Mouse (Mus musculus): Measurements from ENCODE around the gene Map4k4. TPM values are rescaled to one million over a fixed set of nuclear protein-coding genes. Genes with fewer than 3 reads are reported as not detected.

Gene Map4k4
- polyA plus RNA-seq, 1 experiment, result 147 TPM

DNA sequence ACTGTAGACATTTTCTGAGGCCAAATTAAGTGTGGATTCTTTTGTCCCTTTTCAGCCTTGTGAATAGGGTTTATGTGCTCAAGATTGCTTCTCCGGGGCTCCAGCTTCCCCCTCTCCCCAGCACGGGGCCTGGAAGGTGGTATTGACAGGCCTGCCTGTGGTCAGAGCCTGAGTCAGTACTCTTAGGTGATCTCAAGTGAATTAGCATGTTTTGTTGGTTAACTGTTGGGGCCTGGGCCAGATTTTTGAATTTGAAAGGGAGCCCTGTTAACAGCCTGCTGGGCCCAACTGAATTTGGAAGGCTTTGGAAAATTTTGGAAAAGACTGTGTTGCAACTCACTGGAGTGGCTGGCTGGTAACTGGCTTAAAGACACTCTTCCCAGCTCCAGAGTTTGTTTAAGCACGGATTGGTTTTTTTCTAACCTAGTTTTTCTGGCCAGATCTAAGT is 2.0 kb downstream of the Map4k4 start:
- TF ChIP-seq POLR2AphosphoS2 (IDR thresholded peaks at IDR 0.05; ENCODE audit: insufficient read length, low read depth), result no peak
- no peak for TF ChIP-seq USF1 (IDR thresholded peaks at IDR 0.05; ENCODE audit: low read depth)
- TF ChIP-seq REST (IDR thresholded peaks at IDR 0.05; ENCODE audit: insufficient read depth, insufficient read length), result no peak
- no peak for TF ChIP-seq E2F4 (IDR thresholded peaks at IDR 0.05; ENCODE audit: insufficient read depth)
- no peak for TF ChIP-seq POLR2A (IDR thresholded peaks at IDR 0.05; ENCODE audit: insufficient read length, low read depth)
- TF ChIP-seq MYOD1 (IDR thresholded peaks at IDR 0.05; ENCODE audit: control insufficient read depth in 1 of 3, insufficient read length in 2 of 3, low read depth in 2 of 3), result no peak
- TF ChIP-seq MYOG (IDR thresholded peaks at IDR 0.05; ENCODE audit: control insufficient read depth in 1 of 3, insufficient read depth in 1 of 3, insufficient read length in 2 of 3, low read depth in 2 of 3), result no peak
- no peak for TF ChIP-seq TCF3 (IDR thresholded peaks at IDR 0.05; ENCODE audit: insufficient read length, low read depth)
- no peak for TF ChIP-seq MAX (IDR thresholded peaks at IDR 0.05; ENCODE audit: low read depth)
- no peak for TF ChIP-seq TCF12 (IDR thresholded peaks at IDR 0.05; ENCODE audit: insufficient read depth, poor library complexity, severe bottlenecking)
- Histone ChIP-seq H3K79me2 (ENCODE audit: control insufficient read depth, insufficient read depth) (peaks cover 74% of the 10 kb centered on the region), H3K4me3 (peak overlapping the region; percentile 83), H3K36me3 (ENCODE audit: control insufficient read depth, insufficient read depth) (peaks cover 18% of the 10 kb centered on the region), H3K27me3 (ENCODE audit: control insufficient read depth, insufficient read depth, insufficient read length) (no peaks in the 10 kb centered on the region), H3ac (ENCODE audit: control insufficient read depth, insufficient read length) (peak overlapping the region; percentile 47), H3K4me2 (ENCODE audit: low read depth) (peak overlapping the region; percentile 96)

- TF ChIP-seq MYOG (IDR thresholded peaks at IDR 0.05; ENCODE audit: control insufficient read depth in 1 of 3, insufficient read depth in 1 of 3, insufficient read length in 2 of 3, low read depth in 2 of 3) (no peak), CEBPB (IDR thresholded peaks at IDR 0.05; ENCODE audit: insufficient read depth, poor library complexity, severe bottlenecking) (no peak), MAX (IDR thresholded peaks at IDR 0.05; ENCODE audit: low read depth) (no peak), TCF12 (IDR thresholded peaks at IDR 0.05; ENCODE audit: insufficient read depth, poor library complexity, severe bottlenecking) (no peak), TCF3 (IDR thresholded peaks at IDR 0.05; ENCODE audit: insufficient read length, low read depth) (no peak), USF1 (IDR thresholded peaks at IDR 0.05; ENCODE audit: low read depth) (no peak), POLR2AphosphoS2 (IDR thresholded peaks at IDR 0.05; ENCODE audit: insufficient read length, low read depth) (no peak), SRF (IDR thresholded peaks at IDR 0.05; ENCODE audit: control insufficient read depth, insufficient read length, low read depth) (no peak), REST (IDR thresholded peaks at IDR 0.05; ENCODE audit: insufficient read depth, insufficient read length) (no peak), MYOD1 (IDR thresholded peaks at IDR 0.05; ENCODE audit: control insufficient read depth in 1 of 3, insufficient read length in 2 of 3, low read depth in 2 of 3) (no peak), E2F4 (IDR thresholded peaks at IDR 0.05; ENCODE audit: insufficient read depth) (no peak)
- Histone ChIP-seq H3K4me2 (ENCODE audit: low read depth) (peak overlapping the region; percentile 96), H3ac (ENCODE audit: control insufficient read depth, insufficient read length) (no peak overlapping the region), H3K4me3 (no peak overlapping the region), H3K79me2 (ENCODE audit: control insufficient read depth, insufficient read depth) (peaks cover 92% of the 10 kb centered on the region), H3K36me3 (ENCODE audit: control insufficient read depth, insufficient read depth) (peaks cover 36% of the 10 kb centered on the region), H3K27me3 (ENCODE audit: control insufficient read depth, insufficient read depth, insufficient read length) (no peaks in the 10 kb centered on the region)
Measured at GRCm38 (mm10) chr1:39904720-39905119, 4.0 kb downstream of the Map4k4 start.

DNA sequence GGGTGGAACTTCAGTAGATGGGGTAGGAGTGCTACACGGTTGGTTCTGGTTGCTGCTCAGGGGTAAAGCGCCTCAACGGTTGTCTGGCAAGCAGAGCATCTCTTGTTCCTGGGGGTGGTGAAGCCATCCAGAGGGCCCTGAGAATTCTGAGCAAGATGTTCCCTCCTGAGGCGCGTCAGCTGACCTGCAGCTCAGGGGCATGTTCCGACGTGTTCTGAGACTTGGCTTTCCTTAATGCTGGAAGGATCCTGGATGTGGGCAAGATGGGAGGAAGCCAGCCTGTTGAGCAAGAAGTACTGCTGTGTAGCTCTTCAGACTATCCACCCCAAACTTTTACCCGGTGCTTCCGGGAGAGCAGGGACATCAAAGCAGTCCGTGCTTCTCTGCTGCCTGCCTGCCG is 6.2 kb downstream of the Map4k4 start:
- H3K4me2 ChIP-seq (ENCODE audit: low read depth), result no peak overlapping the region
- peak; percentile 18 for TF ChIP-seq USF1 (IDR thresholded peaks at IDR 0.05; ENCODE audit: low read depth)
- no peak for TF ChIP-seq MYOG (IDR thresholded peaks at IDR 0.05; ENCODE audit: control insufficient read depth in 1 of 3, insufficient read depth in 1 of 3, insufficient read length in 2 of 3, low read depth in 2 of 3)
- no peak for TF ChIP-seq REST (IDR thresholded peaks at IDR 0.05; ENCODE audit: insufficient read depth, insufficient read length)
- TF ChIP-seq MAX (IDR thresholded peaks at IDR 0.05; ENCODE audit: low read depth), result no peak

GRCm38 (mm10) chr1:39908976-39909375 is 8.3 kb downstream of the Map4k4 start:
- H3K4me2 ChIP-seq (ENCODE audit: low read depth), result no peak overlapping the region
- peaks cover 47% of the 10 kb centered on the region for H3K36me3 ChIP-seq (ENCODE audit: control insufficient read depth, insufficient read depth)
- TF ChIP-seq TCF12 (IDR thresholded peaks at IDR 0.05; ENCODE audit: insufficient read depth, poor library complexity, severe bottlenecking) (no peak), POLR2A (IDR thresholded peaks at IDR 0.05; ENCODE audit: insufficient read length, low read depth) (no peak), REST (IDR thresholded peaks at IDR 0.05; ENCODE audit: insufficient read depth, insufficient read length) (no peak), MAX (IDR thresholded peaks at IDR 0.05; ENCODE audit: low read depth) (no peak), MYOD1 (IDR thresholded peaks at IDR 0.05; ENCODE audit: control insufficient read depth in 1 of 3, insufficient read length in 2 of 3, low read depth in 2 of 3) (no peak), TCF3 (IDR thresholded peaks at IDR 0.05; ENCODE audit: insufficient read length, low read depth) (no peak), USF1 (IDR thresholded peaks at IDR 0.05; ENCODE audit: low read depth) (no peak), SRF (IDR thresholded peaks at IDR 0.05; ENCODE audit: control insufficient read depth, insufficient read length, low read depth) (no peak), MYOG (IDR thresholded peaks at IDR 0.05; ENCODE audit: control insufficient read depth in 1 of 3, insufficient read depth in 1 of 3, insufficient read length in 2 of 3, low read depth in 2 of 3) (no peak), CEBPB (IDR thresholded peaks at IDR 0.05; ENCODE audit: insufficient read depth, poor library complexity, severe bottlenecking) (no peak), POLR2AphosphoS2 (IDR thresholded peaks at IDR 0.05; ENCODE audit: insufficient read length, low read depth) (no peak)
- peaks cover 100% of the 10 kb centered on the region for H3K79me2 ChIP-seq (ENCODE audit: control insufficient read depth, insufficient read depth)
- no peak overlapping the region for H3ac ChIP-seq (ENCODE audit: control insufficient read depth, insufficient read length)
- H3K4me3 ChIP-seq, result no peak overlapping the region
- H3K27me3 ChIP-seq (ENCODE audit: control insufficient read depth, insufficient read depth, insufficient read length), result no peaks in the 10 kb centered on the region

More for the DNA sequence above, 6.2 kb downstream of the Map4k4 start:
- Histone ChIP-seq H3ac (ENCODE audit: control insufficient read depth, insufficient read length) (no peak overlapping the region), H3K36me3 (ENCODE audit: control insufficient read depth, insufficient read depth) (peaks cover 48% of the 10 kb centered on the region), H3K4me3 (no peak overlapping the region), H3K79me2 (ENCODE audit: control insufficient read depth, insufficient read depth) (peaks cover 100% of the 10 kb centered on the region), H3K27me3 (ENCODE audit: control insufficient read depth, insufficient read depth, insufficient read length) (no peaks in the 10 kb centered on the region)

GRCm38 (mm10) chr1:39911446-39911845 is 10.7 kb downstream of the Map4k4 start:
- Histone ChIP-seq H3ac (ENCODE audit: control insufficient read depth, insufficient read length) (no peak overlapping the region), H3K79me2 (ENCODE audit: control insufficient read depth, insufficient read depth) (peaks cover 100% of the 10 kb centered on the region), H3K4me2 (ENCODE audit: low read depth) (no peak overlapping the region), H3K36me3 (ENCODE audit: control insufficient read depth, insufficient read depth) (peaks cover 33% of the 10 kb centered on the region), H3K4me3 (no peak overlapping the region), H3K27me3 (ENCODE audit: control insufficient read depth, insufficient read depth, insufficient read length) (no peaks in the 10 kb centered on the region)
- TF ChIP-seq E2F4 (IDR thresholded peaks at IDR 0.05; ENCODE audit: insufficient read depth) (no peak), REST (IDR thresholded peaks at IDR 0.05; ENCODE audit: insufficient read depth, insufficient read length) (no peak), USF1 (IDR thresholded peaks at IDR 0.05; ENCODE audit: low read depth) (no peak), POLR2A (IDR thresholded peaks at IDR 0.05; ENCODE audit: insufficient read length, low read depth) (no peak), MYOD1 (IDR thresholded peaks at IDR 0.05; ENCODE audit: control insufficient read depth in 1 of 3, insufficient read length in 2 of 3, low read depth in 2 of 3) (no peak)
